Mouse (Mus musculus): ENCODE results near the gene Cisd3.

- no peak for TF ChIP-seq MAX (IDR thresholded peaks at IDR 0.05; ENCODE audit: low read depth)
- TF ChIP-seq POLR2A (IDR thresholded peaks at IDR 0.05; ENCODE audit: insufficient read length, low read depth) = no peak
- no peak for TF ChIP-seq MYOD1 (IDR thresholded peaks at IDR 0.05; ENCODE audit: control insufficient read depth in 1 of 3, insufficient read length in 2 of 3, low read depth in 2 of 3)
- no peak for TF ChIP-seq E2F4 (IDR thresholded peaks at IDR 0.05; ENCODE audit: insufficient read depth)
- no peak for TF ChIP-seq TCF12 (IDR thresholded peaks at IDR 0.05; ENCODE audit: insufficient read depth, poor library complexity, severe bottlenecking)
Measured at GRCm38 (mm10) chr11:97686322-97686908, 789 bp downstream of the Cisd3 start.
